Mouse (Mus musculus) myocyte (in vitro differentiated cells): ENCODE results near the gene Amot.

Experiments used
- CEBPB ChIP-seq: IDR thresholded peaks from 2 replicates; pipeline ENCODE4 v1.6.1; 2011; ENCODE audit warnings: mild to moderate bottlenecking, moderate library complexity; ENCODE audit not compliant: poor library complexity, insufficient read depth, severe bottlenecking
- E2F4 ChIP-seq: IDR thresholded peaks from one replicate; pipeline ENCODE4 v1.6.1; 2011; ENCODE audit warnings: mild to moderate bottlenecking, control low read depth, moderate library complexity; ENCODE audit not compliant: insufficient read depth
- MAX ChIP-seq: IDR thresholded peaks from one replicate; pipeline ENCODE4 v1.6.1; 2011; ENCODE audit warnings: low read depth, mild to moderate bottlenecking, control low read depth
- MYOD1 ChIP-seq, 3 experiments: IDR thresholded peaks; one replicate each; pipeline ENCODE4 v1.6.1; 2011; ENCODE audit warnings: control low read depth in 2 of 3, low read depth in 2 of 3, mild to moderate bottlenecking in 2 of 3, moderate library complexity in 1 of 3; ENCODE audit not compliant: insufficient read length in 2 of 3, control insufficient read depth in 1 of 3
- POLR2A ChIP-seq: IDR thresholded peaks from one replicate; pipeline ENCODE4 v1.6.1; 2011; ENCODE audit warnings: low read depth, mild to moderate bottlenecking, control low read depth, moderate library complexity; ENCODE audit not compliant: insufficient read length
- POLR2AphosphoS2 ChIP-seq: IDR thresholded peaks from one replicate; pipeline ENCODE4 v1.6.1; 2011; ENCODE audit warnings: low read depth, control low read depth; ENCODE audit not compliant: insufficient read length
- SRF ChIP-seq: IDR thresholded peaks from one replicate; pipeline ENCODE4 v1.6.1; 2011; ENCODE audit warnings: low read depth; ENCODE audit not compliant: control insufficient read depth, insufficient read length
- TCF12 ChIP-seq: IDR thresholded peaks from one replicate; pipeline ENCODE4 v1.6.1; 2011; ENCODE audit warnings: mild to moderate bottlenecking, control low read depth; ENCODE audit not compliant: poor library complexity, insufficient read depth, severe bottlenecking
- USF1 ChIP-seq: IDR thresholded peaks from one replicate; pipeline ENCODE4 v1.6.1; 2011; ENCODE audit warnings: low read depth, mild to moderate bottlenecking, control low read depth, moderate library complexity

GRCm38 (mm10) chrX:145455629-145456028 is 49.4 kb downstream of the Amot start:
- TF ChIP-seq USF1 (no peak), MAX (no peak), POLR2A (no peak), MYOD1 (IDR thresholded peaks at IDR 0.05; ENCODE audit: control insufficient read depth in 1 of 3, insufficient read length in 2 of 3, low read depth in 2 of 3) (no peak), E2F4 (no peak), SRF (no peak), POLR2AphosphoS2 (no peak), TCF12 (no peak), CEBPB (no peak)
